Mouse (Mus musculus): ENCODE measurements around the gene Rap1gap2. TPM values are rescaled to one million over a fixed set of nuclear protein-coding genes. Genes with fewer than 3 reads are reported as not detected.

Gene Rap1gap2
- polyA plus RNA-seq, 1 experiment from 2014 or later: 11.4 TPM

DNA sequence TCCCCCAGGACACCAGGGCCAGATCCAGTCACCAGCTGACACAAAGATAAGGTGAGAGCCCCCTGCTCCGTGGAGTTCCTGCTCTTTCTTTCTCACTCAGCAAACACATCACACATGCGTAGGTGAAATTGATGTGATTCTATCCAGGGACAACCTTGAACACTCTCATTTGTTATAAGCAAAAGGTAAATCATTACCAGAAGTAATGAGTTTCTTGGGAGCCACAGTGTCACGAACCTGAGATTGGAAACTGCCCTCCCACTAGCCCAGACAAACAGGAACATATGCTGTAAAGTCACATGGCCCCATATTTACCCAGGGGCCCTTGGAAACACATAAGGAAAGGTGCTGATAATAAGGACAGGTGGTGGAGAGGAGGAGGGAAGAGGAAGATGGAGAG is 122.8 kb downstream of the Rap1gap2 start:
- 0 out of 2 replicates have a peak, but pooled peaks have one; percentile 37 for ATAC-seq (replicated peaks; ENCODE audit: low FRiP score, low read depth)
- WGBS: 38% methylated on average over 3 of the region's 3 CpGs

DNA sequence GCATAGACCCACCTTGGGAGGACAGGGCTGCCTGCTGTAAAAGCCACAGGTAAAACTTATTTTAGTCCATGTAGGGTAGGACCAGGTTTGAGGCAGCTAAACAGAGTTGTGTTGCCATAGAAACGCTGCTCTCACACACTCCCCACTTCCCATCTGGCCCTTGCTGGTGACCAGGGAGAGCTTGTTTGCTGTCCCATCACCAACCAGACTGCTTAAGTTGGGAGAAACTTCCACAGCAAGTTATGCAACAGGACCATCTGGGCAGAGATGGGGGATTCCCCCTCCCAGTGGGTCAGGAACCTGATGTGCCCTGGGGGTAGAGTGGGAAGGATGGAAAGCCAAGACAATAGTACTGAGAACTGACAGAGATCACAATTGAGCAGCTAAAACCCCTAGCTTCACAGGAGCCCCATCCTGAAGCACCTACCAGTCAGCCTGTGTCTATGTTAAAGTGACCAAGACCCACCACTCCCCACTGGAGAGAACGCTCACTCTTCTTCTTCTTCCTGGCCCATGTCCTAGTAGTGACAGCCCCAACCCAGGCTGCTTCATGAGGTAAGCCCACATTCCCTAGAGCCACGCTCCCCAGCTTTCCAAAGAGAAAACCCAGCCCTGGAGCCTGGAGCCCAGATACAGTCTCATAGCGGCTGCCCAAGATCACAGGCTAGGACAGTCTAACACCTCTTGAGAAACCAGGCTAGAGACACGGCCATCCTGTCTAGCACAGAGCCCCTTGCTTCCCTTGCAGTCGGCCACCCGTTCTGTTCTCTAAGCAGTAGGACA is 125.1 kb downstream of the Rap1gap2 start:
- H3K27ac ChIP-seq: no peak overlapping the region
- H3K9me3 ChIP-seq (replicated peaks; ENCODE audit: low read length): no peaks in the 10 kb centered on the region
- no peak overlapping the region for H3K4me3 ChIP-seq (replicated peaks; ENCODE audit: low read depth, low read length)
- no peak overlapping the region for H3K9ac ChIP-seq (ENCODE audit: low read depth, low read length)
- 82% methylated on average over 7 of the region's 7 CpGs for WGBS
- H3K36me3 ChIP-seq (ENCODE audit: insufficient read depth, low read length): no peaks in the 10 kb centered on the region
- H3K4me2 ChIP-seq (ENCODE audit: low read length): no peak overlapping the region
- H3K4me1 ChIP-seq (replicated peaks; ENCODE audit: insufficient read depth, low read length): peaks cover 9% of the 10 kb centered on the region; the same call in 1 of the 2 replicates
- ATAC-seq (replicated peaks; ENCODE audit: low FRiP score, low read depth) (no peak), DNase-seq (ENCODE audit: low spot score) (no peak)
- TF ChIP-seq CTCF (IDR thresholded peaks at IDR 0.05; ENCODE audit: low read depth): no peak
- H3K27me3 ChIP-seq (ENCODE audit: insufficient read depth, low read length): no peaks in the 10 kb centered on the region

More for the DNA sequence above, 122.8 kb downstream of the Rap1gap2 start:
- H3K9me3 ChIP-seq (replicated peaks; ENCODE audit: low read length): no peaks in the 10 kb centered on the region
- H3K4me3 ChIP-seq (replicated peaks; ENCODE audit: low read depth, low read length): no peak overlapping the region
- H3K4me2 ChIP-seq (ENCODE audit: low read length): no peak overlapping the region
- TF ChIP-seq CTCF (IDR thresholded peaks at IDR 0.05; ENCODE audit: low read depth): no peak
- peak; percentile 19 for DNase-seq (ENCODE audit: low spot score)
- H3K36me3 ChIP-seq (ENCODE audit: insufficient read depth, low read length): no peaks in the 10 kb centered on the region
- no peaks in the 10 kb centered on the region for H3K27me3 ChIP-seq (ENCODE audit: insufficient read depth, low read length)
- H3K4me1 ChIP-seq (replicated peaks; ENCODE audit: insufficient read depth, low read length): peaks cover 12% of the 10 kb centered on the region; the same call in 1 of the 2 replicates
- peak overlapping the region; percentile 58 for H3K27ac ChIP-seq
- H3K9ac ChIP-seq (ENCODE audit: low read depth, low read length): no peak overlapping the region

DNA sequence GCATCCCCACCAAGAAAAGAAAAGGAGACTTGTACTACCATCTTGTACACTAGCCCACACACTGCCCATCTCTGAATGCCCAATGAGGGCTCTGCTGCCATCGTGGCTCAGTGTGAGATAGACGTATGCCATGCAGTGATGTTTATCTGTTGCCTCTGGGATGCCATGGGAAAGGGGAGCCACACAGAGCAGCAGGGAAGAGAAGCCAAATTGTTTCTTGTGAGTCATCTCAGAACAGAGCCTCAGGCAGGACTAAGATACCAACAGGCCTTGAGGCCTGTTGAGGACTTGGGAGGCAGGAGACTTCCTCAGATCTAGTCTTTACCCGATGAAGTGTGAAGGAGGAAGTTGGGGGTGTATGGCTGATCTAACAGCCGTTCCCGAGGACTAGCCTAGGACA is 126.8 kb downstream of the Rap1gap2 start:
- 77% methylated on average over 5 of the region's 5 CpGs for WGBS
- H3K36me3 ChIP-seq (ENCODE audit: insufficient read depth, low read length): no peaks in the 10 kb centered on the region
- H3K27me3 ChIP-seq (ENCODE audit: insufficient read depth, low read length): no peaks in the 10 kb centered on the region
- no peak overlapping the region for H3K9ac ChIP-seq (ENCODE audit: low read depth, low read length)
- H3K9me3 ChIP-seq (replicated peaks; ENCODE audit: low read length): no peaks in the 10 kb centered on the region
- no peak overlapping the region for H3K27ac ChIP-seq
- ATAC-seq (replicated peaks; ENCODE audit: low FRiP score, low read depth) (no peak), DNase-seq (ENCODE audit: low spot score) (no peak)
- no peak overlapping the region for H3K4me3 ChIP-seq (replicated peaks; ENCODE audit: low read depth, low read length)
- H3K4me1 ChIP-seq (replicated peaks; ENCODE audit: insufficient read depth, low read length): peaks cover 9% of the 10 kb centered on the region; the same call in 1 of the 2 replicates
- TF ChIP-seq CTCF (IDR thresholded peaks at IDR 0.05; ENCODE audit: low read depth): no peak
- no peak overlapping the region for H3K4me2 ChIP-seq (ENCODE audit: low read length)

DNA sequence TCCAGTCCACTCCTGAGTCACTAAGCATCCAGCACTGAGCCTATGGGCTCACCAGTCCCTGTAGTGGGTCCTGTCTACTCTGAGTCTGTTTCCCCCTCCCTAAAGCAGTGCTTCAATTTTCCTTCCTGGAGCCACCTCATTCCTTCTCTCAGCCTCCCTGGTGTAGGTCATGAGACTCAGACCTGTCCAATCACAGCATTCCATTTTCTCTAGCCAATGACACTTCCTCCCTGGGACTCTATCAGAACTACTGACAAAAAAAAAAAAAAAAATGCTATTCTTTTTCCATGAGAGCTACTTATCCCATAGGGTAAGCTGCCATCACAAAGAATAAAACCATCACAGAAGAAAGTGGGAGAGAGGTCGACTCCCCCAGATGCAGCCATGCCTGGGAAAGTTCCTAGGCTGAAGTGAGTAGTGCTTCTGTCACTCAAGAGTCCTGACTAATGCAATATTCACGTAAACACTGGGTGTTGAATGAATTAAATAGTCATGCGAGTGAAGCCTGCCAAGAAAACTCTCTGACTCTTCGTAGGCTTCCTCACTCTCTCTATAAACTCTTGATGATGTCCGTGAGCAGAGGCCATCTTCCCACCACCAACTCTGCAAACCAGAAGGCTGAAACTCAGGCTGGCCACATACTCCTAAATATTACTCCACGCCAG is 127.4 kb downstream of the Rap1gap2 start:
- Histone ChIP-seq H3K4me1 (replicated peaks; ENCODE audit: insufficient read depth, low read length) (peaks cover 6% of the 10 kb centered on the region; the same call in 1 of the 2 replicates), H3K27ac (no peak overlapping the region)

DNA sequence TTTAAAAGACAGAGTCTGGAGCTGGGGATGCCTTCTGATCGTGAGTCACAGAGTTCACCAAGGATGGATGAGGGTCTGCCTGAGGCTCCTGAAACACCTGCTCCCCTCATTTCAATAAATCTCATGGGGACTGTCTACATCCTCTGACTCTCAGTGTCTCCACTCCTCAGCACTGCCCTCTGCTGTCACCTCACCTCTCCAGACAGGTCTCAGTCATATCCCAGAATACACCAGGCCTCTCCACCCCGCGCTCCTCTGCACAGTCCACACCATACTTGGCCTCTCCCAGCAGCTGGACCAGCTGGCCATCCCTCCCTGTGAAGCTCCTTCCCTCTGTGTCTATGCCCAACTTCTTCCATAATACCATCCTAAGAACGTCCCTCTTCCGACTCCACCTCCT is 128.9 kb downstream of the Rap1gap2 start:
- ATAC-seq (replicated peaks; ENCODE audit: low FRiP score, low read depth) (no peak), DNase-seq (ENCODE audit: low spot score) (no peak)
- no peak overlapping the region for H3K9ac ChIP-seq (ENCODE audit: low read depth, low read length)
- H3K36me3 ChIP-seq (ENCODE audit: insufficient read depth, low read length): no peaks in the 10 kb centered on the region
- no peaks in the 10 kb centered on the region for H3K9me3 ChIP-seq (replicated peaks; ENCODE audit: low read length)
- H3K27ac ChIP-seq: no peak overlapping the region
- no peaks in the 10 kb centered on the region for H3K4me1 ChIP-seq (replicated peaks; ENCODE audit: insufficient read depth, low read length)
- H3K27me3 ChIP-seq (ENCODE audit: insufficient read depth, low read length): no peaks in the 10 kb centered on the region
- no peak overlapping the region for H3K4me2 ChIP-seq (ENCODE audit: low read length)
- peak; percentile 46 for TF ChIP-seq CTCF (IDR thresholded peaks at IDR 0.05; ENCODE audit: low read depth)
- no peak overlapping the region for H3K4me3 ChIP-seq (replicated peaks; ENCODE audit: low read depth, low read length)
- WGBS: 72% methylated on average over 5 of the region's 5 CpGs

More for the DNA sequence above, 127.4 kb downstream of the Rap1gap2 start:
- no peaks in the 10 kb centered on the region for H3K27me3 ChIP-seq (ENCODE audit: insufficient read depth, low read length)
- H3K36me3 ChIP-seq (ENCODE audit: insufficient read depth, low read length): no peaks in the 10 kb centered on the region
- no peak overlapping the region for H3K4me2 ChIP-seq (ENCODE audit: low read length)
- no peak overlapping the region for H3K4me3 ChIP-seq (replicated peaks; ENCODE audit: low read depth, low read length)
- no peaks in the 10 kb centered on the region for H3K9me3 ChIP-seq (replicated peaks; ENCODE audit: low read length)
- DNase-seq (ENCODE audit: low spot score) (no peak), ATAC-seq (replicated peaks; ENCODE audit: low FRiP score, low read depth) (no peak)
- WGBS: 60% methylated on average over 6 of the region's 6 CpGs
- TF ChIP-seq CTCF (IDR thresholded peaks at IDR 0.05; ENCODE audit: low read depth): no peak
- no peak overlapping the region for H3K9ac ChIP-seq (ENCODE audit: low read depth, low read length)

DNA sequence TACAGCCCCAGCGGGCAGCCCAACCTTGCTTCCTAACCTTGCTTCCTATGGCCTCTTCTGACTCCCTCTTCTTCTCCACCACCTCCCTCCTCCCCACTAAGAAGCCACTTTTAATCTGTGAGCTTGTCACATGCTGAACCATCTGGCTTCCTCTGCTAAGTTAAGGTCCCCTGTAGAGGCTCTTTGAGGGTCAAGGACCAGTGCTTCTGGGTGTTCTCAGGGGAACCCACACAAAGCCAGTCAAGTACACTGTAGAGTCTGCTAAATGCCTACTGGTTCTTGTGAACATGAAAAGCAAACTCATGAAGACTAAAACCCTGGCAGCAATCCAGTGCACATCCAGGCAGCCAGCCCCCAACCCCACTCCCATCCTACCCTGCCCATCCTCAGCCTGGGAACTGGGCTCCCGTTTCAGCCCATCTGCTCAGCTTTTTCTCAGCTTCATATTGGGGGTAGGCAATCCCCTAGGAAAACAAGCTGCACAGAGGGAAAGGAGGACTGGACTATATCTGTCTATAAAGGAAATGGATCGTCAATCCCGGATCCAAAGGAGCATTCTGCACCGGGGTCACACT is 130.9 kb downstream of the Rap1gap2 start:
- no peaks in the 10 kb centered on the region for H3K4me1 ChIP-seq (replicated peaks; ENCODE audit: insufficient read depth, low read length)
- DNase-seq (ENCODE audit: low spot score): no peak
- no peaks in the 10 kb centered on the region for H3K27me3 ChIP-seq (ENCODE audit: insufficient read depth, low read length)
- H3K9me3 ChIP-seq (replicated peaks; ENCODE audit: low read length): no peaks in the 10 kb centered on the region
- ATAC-seq (replicated peaks; ENCODE audit: low FRiP score, low read depth): no peak
- H3K9ac ChIP-seq (ENCODE audit: low read depth, low read length): no peak overlapping the region
- WGBS: 83% methylated on average over 5 of the region's 5 CpGs
- TF ChIP-seq CTCF (IDR thresholded peaks at IDR 0.05; ENCODE audit: low read depth): no peak
- H3K4me2 ChIP-seq (ENCODE audit: low read length): no peak overlapping the region
- H3K27ac ChIP-seq: no peak overlapping the region
- H3K36me3 ChIP-seq (ENCODE audit: insufficient read depth, low read length): no peaks in the 10 kb centered on the region
- H3K4me3 ChIP-seq (replicated peaks; ENCODE audit: low read depth, low read length): no peak overlapping the region

Measured in kidney, postnatal 0 days (tissue).